Mouse (Mus musculus) midbrain, postnatal 0 days (tissue): ENCODE results near the gene Usp16. TPM values are rescaled to one million over a fixed set of nuclear protein-coding genes. Genes with fewer than 3 reads are reported as not detected.

Source experiments
- ATAC-seq: fragments of 200-750 bp; cut with Nextera tagmentation; 2 replicates; pipeline ENCODE4 v1.8.0; 2017; ENCODE audit warnings: moderate number of reproducible peaks, mild to moderate bottlenecking, moderate TSS enrichment, moderate library complexity; ENCODE audit not compliant: low FRiP score
- DNase-seq: peaks from one replicate; pipeline ENCODE4 v3.0.0-alpha.2; 2015; ENCODE audit warnings: low spot score
- H3K27ac ChIP-seq: fragments of 300-500 bp; sonication (generic); 2 replicates; pipeline ENCODE4 v1.5.1; 2014; ENCODE audit warnings: low read depth, mild to moderate bottlenecking, low read length, mixed read lengths
- H3K27me3 ChIP-seq: fragments of 300-500 bp; sonication (generic); 2 replicates; pipeline ENCODE4 v1.6.1; 2014; ENCODE audit warnings: low read length, control low read depth, mixed read lengths; ENCODE audit not compliant: insufficient read depth
- H3K36me3 ChIP-seq: fragments of 300-500 bp; sonication (generic); 2 replicates; pipeline ENCODE4 v1.6.1; 2014; ENCODE audit warnings: low read length, control low read depth, mixed read lengths; ENCODE audit not compliant: insufficient read depth
- H3K4me1 ChIP-seq: fragments of 300-500 bp; sonication (generic); 2 replicates; pipeline ENCODE4 v1.6.1; 2014; ENCODE audit warnings: mild to moderate bottlenecking, control low read depth, antibody characterized with exemption, low read length, mixed read lengths; ENCODE audit not compliant: insufficient read depth
- H3K4me2 ChIP-seq: fragments of 300-500 bp; sonication (generic); 2 replicates; pipeline ENCODE4 v1.6.1; 2014; ENCODE audit warnings: low read depth, mild to moderate bottlenecking, low read length, mixed read lengths; ENCODE audit not compliant: poor library complexity, severe bottlenecking
- H3K4me3 ChIP-seq: fragments of 300-500 bp; sonication (generic); 2 replicates; pipeline ENCODE4 v1.5.1; 2014; ENCODE audit warnings: low read depth, mild to moderate bottlenecking, low read length, moderate library complexity
- H3K9ac ChIP-seq: fragments of 300-500 bp; sonication (generic); replicated peaks from 2 replicates; pipeline ENCODE4 v1.6.1; 2014; ENCODE audit warnings: mild to moderate bottlenecking, low read length, moderate library complexity, mixed read lengths; ENCODE audit not compliant: poor library complexity, severe bottlenecking
- H3K9me3 ChIP-seq: fragments of 300-500 bp; sonication (generic); 2 replicates; pipeline ENCODE4 v1.6.1; 2016; ENCODE audit warnings: low read length, control low read depth
- CTCF ChIP-seq: IDR thresholded peaks from 2 replicates; pipeline ENCODE4 v1.5.1; 2016; ENCODE audit warnings: antibody characterized with exemption, mild to moderate bottlenecking
- WGBS: fragments of 180-500 bp; shearing (Covaris S2); extraction: QIAGEN DNeasy Blood & Tissue Kit; methylation state at CpG from one replicate; pipeline ENCODE4 v1.1.7; 2014; 5-methylcytosine and 5-hydroxymethylcytosine counted together
- polyA plus RNA-seq: library from polyadenylated mRNA; unstranded; fragments of >200 nt; fragmentation: Nextera tagmentation; extraction: Ambion mirVana; gene quantifications from 2 replicates; pipeline ENCODE4 v1.2.1, GENCODE M21; 2015
- total RNA-seq: library from RNA; depleted of rRNA; stranded (reverse); fragments of >200 nt; gene quantifications from 2 replicates; pipeline ENCODE4 v1.2.3, GENCODE M21; 2014

Usp16 gene
- total and polyA plus RNA-seq, 2 experiments from 2014 or later = 30.7 to 47.4 TPM

- H3K27ac ChIP-seq = no peak overlapping the region
- no peak overlapping the region for H3K9ac ChIP-seq
- H3K9me3 ChIP-seq = no peaks in the 10 kb centered on the region
- H3K4me3 ChIP-seq = no peak overlapping the region
- no peaks in the 10 kb centered on the region for H3K4me1 ChIP-seq
- 94% methylated on average over 7 of the region's 7 CpGs for WGBS
- ATAC-seq (no peak), DNase-seq (no peak)
- TF ChIP-seq CTCF = no peak
- 0 out of 2 replicates have a peak, but pooled peaks cover 4% of the 10 kb centered on the region for H3K36me3 ChIP-seq
- H3K4me2 ChIP-seq = no peak overlapping the region
- H3K27me3 ChIP-seq = no peaks in the 10 kb centered on the region
Observed at GRCm38 (mm10) chr16:87434266-87434665, 20.2 kb upstream of the Usp16 start.

GRCm38 (mm10) chr16:87434946-87435345 lies 19.6 kb upstream of the Usp16 start:
- H3K4me1 ChIP-seq = no peaks in the 10 kb centered on the region
- no peak overlapping the region for H3K9ac ChIP-seq
- no peaks in the 10 kb centered on the region for H3K9me3 ChIP-seq
- no peak for ATAC-seq
- no peaks in the 10 kb centered on the region for H3K27me3 ChIP-seq
- 82% methylated on average over 6 of the region's 6 CpGs for WGBS
- no peak for DNase-seq
- TF ChIP-seq CTCF = no peak
- no peak overlapping the region for H3K4me2 ChIP-seq
- 0 out of 2 replicates have a peak, but pooled peaks cover 4% of the 10 kb centered on the region for H3K36me3 ChIP-seq
- no peak overlapping the region for H3K4me3 ChIP-seq
- no peak overlapping the region for H3K27ac ChIP-seq

GRCm38 (mm10) chr16:87435411-87436205 lies 18.9 kb upstream of the Usp16 start:
- Histone ChIP-seq H3K4me2 (no peak overlapping the region), H3K4me3 (no peak overlapping the region), H3K27ac (no peak overlapping the region), H3K9me3 (no peaks in the 10 kb centered on the region), H3K4me1 (no peaks in the 10 kb centered on the region), H3K9ac (no peak overlapping the region), H3K36me3 (0 out of 2 replicates have a peak, but pooled peaks cover 4% of the 10 kb centered on the region), H3K27me3 (no peaks in the 10 kb centered on the region)
- ATAC-seq = no peak
- DNase-seq = no peak
- 91% methylated on average over 13 of the region's 13 CpGs for WGBS
- TF ChIP-seq CTCF = no peak

GRCm38 (mm10) chr16:87437096-87437495 lies 17.4 kb upstream of the Usp16 start:
- TF ChIP-seq CTCF = no peak
- Histone ChIP-seq H3K36me3 (0 out of 2 replicates have a peak, but pooled peaks cover 4% of the 10 kb centered on the region), H3K9ac (no peak overlapping the region), H3K27ac (no peak overlapping the region), H3K9me3 (no peaks in the 10 kb centered on the region), H3K4me3 (no peak overlapping the region), H3K27me3 (no peaks in the 10 kb centered on the region), H3K4me1 (peaks cover 3% of the 10 kb centered on the region; the same call in 1 of the 2 replicates), H3K4me2 (no peak overlapping the region)
- no peak for ATAC-seq
- 95% methylated on average over 21 of the region's 21 CpGs for WGBS
- no peak for DNase-seq

GRCm38 (mm10) chr16:87438697-87439096 lies 15.8 kb upstream of the Usp16 start:
- Histone ChIP-seq H3K4me1 (peaks cover 3% of the 10 kb centered on the region; the same call in 1 of the 2 replicates), H3K4me2 (no peak overlapping the region), H3K27me3 (no peaks in the 10 kb centered on the region), H3K9ac (no peak overlapping the region), H3K9me3 (no peaks in the 10 kb centered on the region), H3K4me3 (no peak overlapping the region), H3K27ac (no peak overlapping the region), H3K36me3 (0 out of 2 replicates have a peak, but pooled peaks cover 4% of the 10 kb centered on the region)
- WGBS = 93% methylated on average over 8 of the region's 8 CpGs
- ATAC-seq (no peak), DNase-seq (no peak)
- TF ChIP-seq CTCF = no peak

GRCm38 (mm10) chr16:87440184-87440686 lies 14.3 kb upstream of the Usp16 start, which contains the start of gene Rwdd2b:
Rwdd2b (minus strand) TSS chr16:87440573.
- Histone ChIP-seq H3K9me3 (no peaks in the 10 kb centered on the region), H3K4me1 (peaks cover 3% of the 10 kb centered on the region; the same call in 1 of the 2 replicates), H3K36me3 (0 out of 2 replicates have a peak, but pooled peaks cover 4% of the 10 kb centered on the region), H3K27ac (peak within 1 kb of the TSS; percentile 84), H3K9ac (peak within 1 kb of the TSS; percentile 63), H3K27me3 (no peaks in the 10 kb centered on the region), H3K4me2 (peak within 1 kb of the TSS; percentile 80), H3K4me3 (peak within 1 kb of the TSS; percentile 49)
- DNase-seq (peak; percentile 95), ATAC-seq (peak; percentile 96)
- no peak for TF ChIP-seq CTCF
- under 1% methylated on average over 38 of the region's 38 CpGs for WGBS
